Mouse (Mus musculus): Measurements from ENCODE around the gene Gse1.

DNA sequence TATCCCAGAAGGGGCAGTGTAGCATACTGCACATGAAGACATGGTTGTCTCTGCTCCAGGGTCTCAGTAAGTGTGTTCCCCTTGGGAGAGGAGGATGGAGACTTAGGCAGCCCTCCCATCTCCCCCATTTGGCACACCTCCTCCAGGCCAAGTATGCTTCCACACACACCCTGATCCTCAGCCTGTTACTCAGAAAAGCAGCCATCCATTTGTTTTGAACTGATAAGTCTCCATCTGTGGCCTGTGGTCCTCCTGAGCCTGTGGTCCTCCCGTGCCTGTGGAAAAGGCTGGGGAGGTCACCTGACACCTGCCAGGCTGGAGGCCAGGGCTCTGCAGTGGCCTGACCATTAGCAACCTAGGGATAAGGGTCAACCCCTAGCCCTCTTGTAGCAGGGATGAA is 197.8 kb downstream of the Gse1 start:
- TF ChIP-seq CTCF (conservative IDR thresholded peaks at IDR 0.05; ENCODE audit: insufficient read depth, insufficient read length, low read depth, low read length), result no peak
- TF ChIP-seq POLR2A (IDR thresholded peaks at IDR 0.05; ENCODE audit: low read depth, low read length), result no peak

Data from kidney, adult 2 months (tissue).